Mouse (Mus musculus): ENCODE measurements at regions not wholly inside any gene's neighbourhood (a gene's known extent, or its start where the extent isn't known, plus 50 kb on each side); places are given as distances from the start of the nearest gene placed in this dataset.

DNA sequence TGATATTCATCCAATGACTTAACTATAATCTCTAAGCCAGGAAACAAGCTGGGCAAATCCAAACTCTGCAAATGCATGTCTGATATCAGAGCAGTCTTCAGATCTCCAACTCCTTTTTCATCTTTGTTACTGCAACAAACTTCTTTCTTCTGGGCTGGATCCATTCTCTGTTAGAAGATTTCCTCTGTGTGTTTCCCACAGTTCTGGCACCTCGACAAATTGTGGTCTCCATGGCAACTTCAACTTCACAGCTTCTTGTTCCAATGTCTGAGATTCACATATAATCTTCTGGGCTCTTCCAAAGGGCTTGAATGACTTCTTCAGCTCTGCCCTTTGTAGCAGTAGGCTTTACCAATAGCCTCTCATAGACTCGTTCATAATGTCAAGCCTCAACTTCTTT, 486.2 kb upstream of the Actrt1 start:
- peak; percentile 50 to 52 for DNase-seq (ENCODE audit: low spot score in 2 of 2)

Data from right cerebral cortex, postnatal 10 days (tissue).